Mouse (Mus musculus) ES-Bruce4 (cell line): Measurements from ENCODE around the gene Cemip2.

Experiments
- CTCF ChIP-seq: IDR thresholded peaks from one replicate; pipeline ENCODE4 v1.8.1; 2011; ENCODE audit warnings: low read depth, low read length
- POLR2A ChIP-seq: IDR thresholded peaks from one replicate; pipeline ENCODE4 v1.8.1; 2011; ENCODE audit warnings: low read length; ENCODE audit not compliant: insufficient read depth

- TF ChIP-seq POLR2A: no peak
- TF ChIP-seq CTCF: no peak
These were observed 112.6 kb downstream of the Cemip2 start for GRCm38 (mm10) chr19:21890699-21891098.
